Mouse (Mus musculus): ENCODE results near the gene Ints6l. TPM values are rescaled to one million over a fixed set of nuclear protein-coding genes. Genes with fewer than 3 reads are reported as not detected.

Gene Ints6l
- polyA plus RNA-seq, 1 experiment: 24.0 TPM

- no peaks in the 10 kb centered on the region for H3K36me3 ChIP-seq (ENCODE audit: control insufficient read depth, insufficient read depth, low read length)
Observed at GRCm38 (mm10) chrX:56435758-56436283, 18.8 kb upstream of the Ints6l start.

GRCm38 (mm10) chrX:56446487-56447428, 7.9 kb upstream of the Ints6l start:
- Histone ChIP-seq H3K4me1 (replicated peaks; ENCODE audit: control insufficient read depth, insufficient read depth, low read length) (no peaks in the 10 kb centered on the region), H3K36me3 (ENCODE audit: control insufficient read depth, insufficient read depth, low read length) (no peaks in the 10 kb centered on the region), H3K27me3 (ENCODE audit: control insufficient read depth, insufficient read depth, low read length) (no peaks in the 10 kb centered on the region), H3K27ac (ENCODE audit: control insufficient read depth, insufficient read depth, low read length) (no peak overlapping the region), H3K4me3 (ENCODE audit: control insufficient read depth, insufficient read depth, low read length) (no peak overlapping the region)
- WGBS: 77% methylated on average over 11 of the region's 11 CpGs
- TF ChIP-seq POLR2A (IDR thresholded peaks at IDR 0.05; ENCODE audit: control insufficient read depth, extremely low read depth, insufficient read depth, low read length, poor library complexity): no peak
- no peak for TF ChIP-seq CTCF (IDR thresholded peaks at IDR 0.05; ENCODE audit: borderline replicate concordance, control insufficient read depth, extremely low read depth, insufficient read depth, low read length, poor library complexity)
- DNase-seq: no peak

More at GRCm38 (mm10) chrX:56435758-56436283, 18.8 kb upstream of the Ints6l start:
- DNase-seq: no peak
- no peak overlapping the region for H3K4me3 ChIP-seq (ENCODE audit: control insufficient read depth, insufficient read depth, low read length)
- no peak overlapping the region for H3K27ac ChIP-seq (ENCODE audit: control insufficient read depth, insufficient read depth, low read length)
- H3K27me3 ChIP-seq (ENCODE audit: control insufficient read depth, insufficient read depth, low read length): no peaks in the 10 kb centered on the region
- H3K4me1 ChIP-seq (replicated peaks; ENCODE audit: control insufficient read depth, insufficient read depth, low read length): no peaks in the 10 kb centered on the region
- TF ChIP-seq CTCF (IDR thresholded peaks at IDR 0.05; ENCODE audit: borderline replicate concordance, control insufficient read depth, extremely low read depth, insufficient read depth, low read length, poor library complexity): no peak
- no peak for TF ChIP-seq POLR2A (IDR thresholded peaks at IDR 0.05; ENCODE audit: control insufficient read depth, extremely low read depth, insufficient read depth, low read length, poor library complexity)
- WGBS: 80% methylated on average over 7 of the region's 7 CpGs

DNA sequence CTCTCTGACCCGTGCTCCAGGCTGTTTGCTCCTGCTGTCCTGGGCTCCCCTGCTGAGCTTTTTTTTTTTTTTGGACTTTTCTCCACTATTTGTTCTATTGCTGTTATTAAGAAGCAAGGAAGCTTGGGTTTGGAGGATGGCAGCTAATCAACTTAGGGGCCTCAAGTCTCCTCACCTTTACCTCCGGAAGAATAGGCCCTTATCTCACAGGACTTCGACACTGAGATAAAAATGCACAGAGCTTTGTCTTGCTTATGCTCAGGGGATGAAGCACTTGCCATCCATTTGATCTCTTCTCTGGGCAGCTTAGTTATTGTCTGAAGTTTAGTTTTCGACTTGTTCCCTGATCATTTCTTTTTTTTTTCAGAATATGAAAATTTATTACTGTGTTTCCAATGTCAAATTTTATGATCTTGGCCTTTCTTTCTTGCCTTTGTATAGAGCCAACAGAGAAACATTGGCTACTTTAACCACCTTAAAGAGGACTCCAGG, 7.1 kb upstream of the Ints6l start, which contains the start of gene Gm2174:
Gene Gm2174, plus strand, starts transcription at position 442 of the 492 bp plus-strand sequence.
- no peaks in the 10 kb centered on the region for H3K4me1 ChIP-seq (replicated peaks; ENCODE audit: control insufficient read depth, insufficient read depth, low read length)
- TF ChIP-seq POLR2A (IDR thresholded peaks at IDR 0.05; ENCODE audit: control insufficient read depth, extremely low read depth, insufficient read depth, low read length, poor library complexity) (no peak), CTCF (IDR thresholded peaks at IDR 0.05; ENCODE audit: borderline replicate concordance, control insufficient read depth, extremely low read depth, insufficient read depth, low read length, poor library complexity) (no peak)
- H3K36me3 ChIP-seq (ENCODE audit: control insufficient read depth, insufficient read depth, low read length): no peaks in the 10 kb centered on the region
- H3K4me3 ChIP-seq (ENCODE audit: control insufficient read depth, insufficient read depth, low read length): no peak within 1 kb of the TSS
- DNase-seq: no peak
- WGBS: 96% methylated on average over 4 of the region's 4 CpGs
- H3K27me3 ChIP-seq (ENCODE audit: control insufficient read depth, insufficient read depth, low read length): no peaks in the 10 kb centered on the region
- no peak within 1 kb of the TSS for H3K27ac ChIP-seq (ENCODE audit: control insufficient read depth, insufficient read depth, low read length)

DNA sequence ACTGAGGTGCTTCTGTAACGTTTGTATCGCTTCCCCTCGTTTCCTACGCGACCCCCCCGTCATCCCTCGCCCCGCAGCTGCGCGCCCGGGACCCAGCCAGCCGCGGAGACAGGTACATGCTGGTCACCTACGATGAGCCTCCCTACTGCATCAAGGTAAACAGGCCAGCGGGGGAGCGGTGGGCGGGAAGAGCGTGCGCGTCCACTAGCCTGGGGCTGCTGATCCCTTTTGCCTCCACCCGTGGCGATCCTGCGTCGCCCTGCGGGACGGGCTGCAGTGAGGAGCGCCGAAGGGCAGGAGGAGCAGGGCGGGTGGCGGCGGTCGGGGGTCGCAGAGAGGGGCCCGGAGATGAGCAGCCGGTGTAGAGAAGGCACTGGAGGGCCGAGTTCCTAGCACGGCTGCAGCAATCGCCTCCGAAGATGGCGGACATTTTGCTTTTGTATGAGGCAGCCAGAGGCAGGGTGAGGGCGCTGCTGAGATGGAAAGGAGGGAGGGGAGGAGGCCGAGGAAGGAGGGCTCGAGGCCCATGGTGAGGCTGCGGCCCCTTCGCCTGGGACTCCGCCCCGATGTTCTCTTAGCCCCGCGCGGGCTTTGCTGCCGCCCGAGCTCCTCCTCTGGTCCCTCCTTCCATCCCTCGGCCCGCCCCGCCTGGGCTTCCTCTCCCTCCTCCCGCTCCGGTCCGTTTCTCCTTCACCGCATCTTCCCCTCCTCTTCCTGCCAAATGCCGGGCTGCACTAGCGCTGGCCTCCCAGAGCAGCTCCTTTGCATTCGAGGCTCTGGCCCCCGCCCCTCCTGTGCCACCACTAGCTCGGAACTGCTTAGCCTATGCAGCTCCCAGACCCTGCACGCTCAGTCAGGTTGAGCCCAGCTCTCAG, 952 bp downstream of the Ints6l start:
- Histone ChIP-seq H3K27ac (ENCODE audit: control insufficient read depth, insufficient read depth, low read length) (peak overlapping the region; percentile 69), H3K4me1 (replicated peaks; ENCODE audit: control insufficient read depth, insufficient read depth, low read length) (no peaks in the 10 kb centered on the region), H3K27me3 (ENCODE audit: control insufficient read depth, insufficient read depth, low read length) (no peaks in the 10 kb centered on the region), H3K36me3 (ENCODE audit: control insufficient read depth, insufficient read depth, low read length) (no peaks in the 10 kb centered on the region), H3K4me3 (ENCODE audit: control insufficient read depth, insufficient read depth, low read length) (peak overlapping the region; percentile 100)
- TF ChIP-seq POLR2A (IDR thresholded peaks at IDR 0.05; ENCODE audit: control insufficient read depth, extremely low read depth, insufficient read depth, low read length, poor library complexity) (peak; percentile 43; the same call in 1 of the 2 replicates), CTCF (IDR thresholded peaks at IDR 0.05; ENCODE audit: borderline replicate concordance, control insufficient read depth, extremely low read depth, insufficient read depth, low read length, poor library complexity) (no peak)
- WGBS: under 1% methylated on average over 47 of the region's 65 CpGs
- peak; percentile 84 for DNase-seq

DNA sequence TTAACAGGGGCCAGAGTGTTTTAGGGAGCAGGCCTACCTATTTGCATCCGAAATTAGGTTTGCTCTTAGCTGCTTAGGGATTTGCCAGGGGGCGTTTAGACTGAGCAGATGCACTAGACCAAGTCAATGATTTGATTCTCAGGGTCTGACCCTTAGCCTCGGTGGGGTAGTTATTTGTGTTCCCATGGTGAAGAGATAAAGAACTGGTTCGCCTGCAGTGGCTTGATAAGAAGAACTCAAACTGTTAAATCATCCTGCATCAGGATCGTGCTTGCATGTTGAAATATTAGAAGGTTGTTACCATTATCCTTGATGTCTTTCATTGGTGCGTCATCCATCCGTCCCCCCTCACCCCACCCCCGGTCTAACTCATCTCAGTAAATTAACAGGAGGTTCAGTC, 1.7 kb downstream of the Ints6l start:
- no peaks in the 10 kb centered on the region for H3K4me1 ChIP-seq (replicated peaks; ENCODE audit: control insufficient read depth, insufficient read depth, low read length)
- DNase-seq: peak; percentile 1
- H3K36me3 ChIP-seq (ENCODE audit: control insufficient read depth, insufficient read depth, low read length): no peaks in the 10 kb centered on the region
- H3K27me3 ChIP-seq (ENCODE audit: control insufficient read depth, insufficient read depth, low read length): no peaks in the 10 kb centered on the region
- TF ChIP-seq POLR2A (IDR thresholded peaks at IDR 0.05; ENCODE audit: control insufficient read depth, extremely low read depth, insufficient read depth, low read length, poor library complexity): no peak
- TF ChIP-seq CTCF (IDR thresholded peaks at IDR 0.05; ENCODE audit: borderline replicate concordance, control insufficient read depth, extremely low read depth, insufficient read depth, low read length, poor library complexity): no peak
- H3K4me3 ChIP-seq (ENCODE audit: control insufficient read depth, insufficient read depth, low read length): no peak overlapping the region
- H3K27ac ChIP-seq (ENCODE audit: control insufficient read depth, insufficient read depth, low read length): no peak overlapping the region; the same call in 1 of the 2 replicates
- WGBS: 2% methylated on average over 8 of the region's 8 CpGs

Data from thymus, adult 2 months (tissue).